8 mouse cellular contexts compared by ENCODE assay signal in genomic region chr7:67373584-67373960, GRCm38 (mm10). TPM values are rescaled to one million over a fixed set of nuclear protein-coding genes. Genes with fewer than 3 reads are reported as not detected.
DNase-seq lines count a peak whose midpoint lies in the region; ATAC-seq and TF ChIP-seq lines count a peak whose summit lies in the region.

No protein-coding gene starts in this region.

- no peak for DNase-seq in lung, postnatal 14 days
- no peak for DNase-seq in limb, embryonic 11.5 days (ENCODE audit: low spot score)
- DNase-seq in retina, postnatal 1 day, result no peak
- no peak for DNase-seq in ovary, postnatal 36 days (ENCODE audit: low spot score)
- no peak for DNase-seq in urinary bladder, postnatal 36 days (ENCODE audit: low spot score in 2 of 2)

- TF ChIP-seq POLR2A in embryonic fibroblast, embryonic 13.5 days (IDR thresholded peaks at IDR 0.05; ENCODE audit: low read depth, low read length), result no peak

- no peaks in the 10 kb centered on the region for H3K27me3 ChIP-seq in lung, embryonic 15.5 days
- H3K27me3 ChIP-seq in limb, embryonic 11.5 days (ENCODE audit: control insufficient read depth, insufficient read depth, low read length), result no peaks in the 10 kb centered on the region
- no peaks in the 10 kb centered on the region for H3K27me3 ChIP-seq in neural tube, embryonic 15.5 days (replicated peaks)

- ATAC-seq in lung, embryonic 15.5 days (ENCODE audit: borderline replicate concordance, extremely low read depth, low FRiP score, low TSS enrichment), result no peak
- no peak for ATAC-seq in limb, embryonic 11.5 days (ENCODE audit: insufficient number of reproducible peaks, low FRiP score, low TSS enrichment, low read depth)
- ATAC-seq in neural tube, embryonic 15.5 days (ENCODE audit: low FRiP score), result no peak

- H3K36me3 ChIP-seq in lung, embryonic 15.5 days, result no peaks in the 10 kb centered on the region
- no peaks in the 10 kb centered on the region for H3K36me3 ChIP-seq in limb, embryonic 11.5 days (ENCODE audit: control insufficient read depth, insufficient read depth, low read length)
- no peaks in the 10 kb centered on the region for H3K36me3 ChIP-seq in neural tube, embryonic 15.5 days

- H3K9ac ChIP-seq in lung, embryonic 15.5 days, result peak overlapping the region; percentile 99
- peak overlapping the region; percentile 94 for H3K9ac ChIP-seq in limb, embryonic 11.5 days (ENCODE audit: low read length)
- H3K9ac ChIP-seq in neural tube, embryonic 15.5 days (replicated peaks), result peak overlapping the region; percentile 96

- H3K4me1 ChIP-seq in lung, embryonic 15.5 days, result peaks cover 19% of the 10 kb centered on the region
- peaks cover 2% of the 10 kb centered on the region; the same call in 1 of the 2 replicates for H3K4me1 ChIP-seq in embryonic fibroblast, embryonic 13.5 days (ENCODE audit: control insufficient read depth, insufficient read depth, low read length)
- H3K4me1 ChIP-seq in limb, embryonic 11.5 days (ENCODE audit: control insufficient read depth, insufficient read depth, low read length), result no peaks in the 10 kb centered on the region
- H3K4me1 ChIP-seq in neural tube, embryonic 15.5 days, result peaks cover 21% of the 10 kb centered on the region

- TF ChIP-seq CTCF in embryonic fibroblast, embryonic 13.5 days (IDR thresholded peaks at IDR 0.05; ENCODE audit: borderline replicate concordance, insufficient read depth, low read length), result no peak

- H3K4me2 ChIP-seq in lung, embryonic 15.5 days, result peak overlapping the region; percentile 92
- peak overlapping the region; percentile 71 for H3K4me2 ChIP-seq in limb, embryonic 11.5 days (ENCODE audit: low read depth, severe bottlenecking)
- H3K4me2 ChIP-seq in neural tube, embryonic 15.5 days, result peak overlapping the region; percentile 97

- 28% methylated on average over 6 of the region's 6 CpGs for WGBS in lung, embryonic 15.5 days
- WGBS in limb, embryonic 11.5 days, result 37% methylated on average over 6 of the region's 6 CpGs
- 31% methylated on average over 6 of the region's 6 CpGs for WGBS in neural tube, embryonic 15.5 days

- H3K27ac ChIP-seq in lung, embryonic 15.5 days, result peak overlapping the region; percentile 99
- no peak overlapping the region for H3K27ac ChIP-seq in embryonic fibroblast, embryonic 13.5 days (ENCODE audit: insufficient read depth, low read length)
- peak overlapping the region; percentile 95 for H3K27ac ChIP-seq in limb, embryonic 11.5 days (replicated peaks; ENCODE audit: low read depth, low read length)
- H3K27ac ChIP-seq in neural tube, embryonic 15.5 days (replicated peaks), result peak overlapping the region; percentile 100

- no peaks in the 10 kb centered on the region for H3K9me3 ChIP-seq in lung, embryonic 15.5 days
- no peaks in the 10 kb centered on the region for H3K9me3 ChIP-seq in limb, embryonic 11.5 days (ENCODE audit: control insufficient read depth, low read length)
- no peaks in the 10 kb centered on the region for H3K9me3 ChIP-seq in neural tube, embryonic 15.5 days (replicated peaks)

- peak overlapping the region; percentile 94 for H3K4me3 ChIP-seq in lung, embryonic 15.5 days
- peak overlapping the region; percentile 66 for H3K4me3 ChIP-seq in embryonic fibroblast, embryonic 13.5 days (ENCODE audit: insufficient read depth, low read length)
- H3K4me3 ChIP-seq in limb, embryonic 11.5 days (ENCODE audit: low read depth, low read length), result peak overlapping the region; percentile 90
- peak overlapping the region; percentile 77 for H3K4me3 ChIP-seq in neural tube, embryonic 15.5 days (replicated peaks)

RNA-seq across cellular contexts. Expression of gene Mef2a, which starts 0.9 kb away (rescaled TPM):
- polyA plus RNA-seq in lung, embryonic 15.5 days (2015; fragmentation: Nextera tagmentation; extraction: Ambion mirVana), result 48.8 and 56.3 TPM in 2 replicates
- polyA plus RNA-seq in embryonic fibroblast, embryonic 13.5 days (2011; ENCODE audit: insufficient read length, low read depth, missing spikeins), result 59.4 and 74.2 TPM in 2 replicates
- 24.0 and 27.3 TPM in 2 replicates for polyA plus RNA-seq in limb, embryonic 11.5 days (2014; fragmentation: Nextera tagmentation; extraction: Ambion mirVana)
- 29.6 and 30.1 TPM in 2 replicates for polyA plus RNA-seq in neural tube, embryonic 15.5 days (2015; fragmentation: Nextera tagmentation; extraction: Ambion mirVana)
